ENCODE assay signal across 10 mouse cellular contexts in genomic region chr7:17066412-17066811, GRCm38 (mm10). TPM values are rescaled to one million over a fixed set of nuclear protein-coding genes. Genes with fewer than 3 reads are reported as not detected.
DNase-seq lines count a peak whose midpoint lies in the region; ATAC-seq lines count a peak whose summit lies in the region.
"Had no signal": no experiment of that assay in that cellular context is flagged by ENCODE, and none has a peak within 500 bp of the region (broad histone marks: within the 10 kb centered on the region; RNA-seq: fewer than 3 reads in every experiment).

No protein-coding gene starts in this region.

- H3K27ac ChIP-seq in intestine, embryonic 14.5 days (ENCODE audit: low read depth), result no peak overlapping the region
- no peak overlapping the region for H3K27ac ChIP-seq in intestine, embryonic 16.5 days (ENCODE audit: low read length)
- H3K27ac ChIP-seq in embryonic facial prominence, embryonic 10.5 days (replicated peaks), result no peak overlapping the region
- H3K27ac ChIP-seq: embryonic facial prominence, embryonic 12.5 days; neural tube, embryonic 12.5 days had no signal

- DNase-seq in intestine, embryonic 14.5 days (ENCODE audit: low spot score), result peak; percentile 98
- peak; percentile 92 for DNase-seq in adrenal gland, postnatal 10 days
- peak; percentile 79 for DNase-seq in embryonic facial prominence, embryonic 10.5 days (ENCODE audit: low spot score)
- peak; percentile 42 for DNase-seq in heart, postnatal 25 days (ENCODE audit: low spot score)
- DNase-seq in left cerebral cortex, postnatal 14 days (ENCODE audit: low spot score in 2 of 2), result peak; percentile 92 to 94
- peak; percentile 83 for DNase-seq in naive thymus-derived CD4-positive, alpha-beta T cell, adult 2 months (ENCODE audit: low read depth)
- peak; percentile 83 for DNase-seq in thymus, postnatal 14 days

- intact Hi-C loops in heart, postnatal 25 days (cut with DNase I), result loop anchor here (1.0 to 5.0 kb wide), 4 partner anchors 16 to 134 kb away; no protein-coding TSS in a partner anchor
- intact Hi-C loops in left cerebral cortex, postnatal 14 days (cut with DNase I), result loop anchor here (2.0 to 10.0 kb wide), 4 partner anchors 64 to 1808 kb away; partner anchors contain the start of gene Pglyrp1

- H3K9me3 ChIP-seq in intestine, embryonic 14.5 days (ENCODE audit: control insufficient read depth, low read length), result no peaks in the 10 kb centered on the region
- no peaks in the 10 kb centered on the region for H3K9me3 ChIP-seq in intestine, embryonic 16.5 days (ENCODE audit: control insufficient read depth, low read length)
- H3K9me3 ChIP-seq in embryonic facial prominence, embryonic 10.5 days, result no peaks in the 10 kb centered on the region
- H3K9me3 ChIP-seq: embryonic facial prominence, embryonic 12.5 days; neural tube, embryonic 12.5 days had no signal

- H3K4me2 ChIP-seq in intestine, embryonic 14.5 days (ENCODE audit: low read length), result no peak overlapping the region
- no peak overlapping the region for H3K4me2 ChIP-seq in intestine, embryonic 16.5 days (ENCODE audit: low read depth, low read length)
- H3K4me2 ChIP-seq: embryonic facial prominence, embryonic 12.5 days; neural tube, embryonic 12.5 days had no signal

- no peak for ATAC-seq in intestine, embryonic 14.5 days (replicated peaks; ENCODE audit: low FRiP score, low TSS enrichment, low read depth)
- ATAC-seq in intestine, embryonic 16.5 days, result no peak

- no peak overlapping the region for H3K9ac ChIP-seq in intestine, embryonic 14.5 days (ENCODE audit: low read length)
- no peak overlapping the region for H3K9ac ChIP-seq in intestine, embryonic 16.5 days (ENCODE audit: low read depth, low read length)
- H3K9ac ChIP-seq: embryonic facial prominence, embryonic 12.5 days; neural tube, embryonic 12.5 days had no signal

- no peaks in the 10 kb centered on the region for H3K36me3 ChIP-seq in intestine, embryonic 14.5 days (ENCODE audit: control insufficient read depth, insufficient read depth, low read length)
- H3K36me3 ChIP-seq in intestine, embryonic 16.5 days (ENCODE audit: control insufficient read depth, insufficient read depth, low read length), result no peaks in the 10 kb centered on the region
- H3K36me3 ChIP-seq in embryonic facial prominence, embryonic 10.5 days (replicated peaks), result no peaks in the 10 kb centered on the region
- H3K36me3 ChIP-seq: embryonic facial prominence, embryonic 12.5 days; neural tube, embryonic 12.5 days had no signal

- H3K27me3 ChIP-seq in intestine, embryonic 14.5 days (replicated peaks; ENCODE audit: control insufficient read depth, insufficient read depth, low read length), result no peaks in the 10 kb centered on the region
- H3K27me3 ChIP-seq in intestine, embryonic 16.5 days (replicated peaks; ENCODE audit: control insufficient read depth, insufficient read depth, low read length), result no peaks in the 10 kb centered on the region
- peaks cover 15% of the 10 kb centered on the region for H3K27me3 ChIP-seq in embryonic facial prominence, embryonic 10.5 days (replicated peaks; ENCODE audit: low read depth, poor library complexity, severe bottlenecking)
- H3K27me3 ChIP-seq: embryonic facial prominence, embryonic 12.5 days had no signal

- no peak overlapping the region for H3K4me3 ChIP-seq in intestine, embryonic 14.5 days (ENCODE audit: low read depth, low read length)
- H3K4me3 ChIP-seq in intestine, embryonic 16.5 days (ENCODE audit: low read length), result no peak overlapping the region
- H3K4me3 ChIP-seq in embryonic facial prominence, embryonic 10.5 days, result no peak overlapping the region
- H3K4me3 ChIP-seq: embryonic facial prominence, embryonic 12.5 days; neural tube, embryonic 12.5 days had no signal

- peaks cover 7% of the 10 kb centered on the region for H3K4me1 ChIP-seq in intestine, embryonic 14.5 days (replicated peaks; ENCODE audit: control insufficient read depth, insufficient read depth, low read length)
- H3K4me1 ChIP-seq in intestine, embryonic 16.5 days (ENCODE audit: control insufficient read depth, insufficient read depth, low read length), result peaks cover 11% of the 10 kb centered on the region
- peaks cover 16% of the 10 kb centered on the region for H3K4me1 ChIP-seq in embryonic facial prominence, embryonic 10.5 days

- WGBS in intestine, embryonic 14.5 days, result 3% methylated on average over 2 of the region's 2 CpGs
- 9% methylated on average over 2 of the region's 2 CpGs for WGBS in intestine, embryonic 16.5 days
- WGBS in embryonic facial prominence, embryonic 10.5 days, result 21% methylated on average over 2 of the region's 2 CpGs

RNA-seq across cellular contexts. Expression of gene Hif3a, which starts 4.2 kb away (rescaled TPM):
- polyA plus RNA-seq in intestine, embryonic 14.5 days (2014; fragmentation: Nextera tagmentation; extraction: Ambion mirVana), result 55.8 and 58.2 TPM in 2 replicates
- polyA plus RNA-seq in intestine, embryonic 16.5 days (2015; fragmentation: Nextera tagmentation; extraction: Ambion mirVana), result 72.7 and 87.8 TPM in 2 replicates
- total RNA-seq in adrenal gland, postnatal 10 days (2021), result 1 to 10 TPM; 4.9 to 6.7 TPM
- 5.6 and 5.7 TPM in 2 replicates for polyA plus RNA-seq in embryonic facial prominence, embryonic 10.5 days (2016; fragmentation: Nextera tagmentation; extraction: Ambion mirVana)
- 1 to 10 TPM; 1.8 to 1.9 TPM for total RNA-seq in heart, postnatal 25 days (2021)
- total RNA-seq in left cerebral cortex, postnatal 14 days (2021), result 10 to 100 TPM in 1 of 2 experiments, 1 to 10 TPM in 1; 8.3 to 16.0 TPM

RNA-seq across cellular contexts. Expression of gene Psg16, which starts 7.4 kb away (rescaled TPM):
- polyA plus RNA-seq in intestine, embryonic 14.5 days (2014; fragmentation: Nextera tagmentation; extraction: Ambion mirVana), result 0.11 and 0.36 TPM in 2 replicates
- 0.48 and 0.73 TPM in 2 replicates for polyA plus RNA-seq in intestine, embryonic 16.5 days (2015; fragmentation: Nextera tagmentation; extraction: Ambion mirVana)
- total RNA-seq in adrenal gland, postnatal 10 days (2021), result under 1 TPM; 0.30 to 0.42 TPM
- 0.09 and 0.10 TPM in 2 replicates for polyA plus RNA-seq in embryonic facial prominence, embryonic 10.5 days (2016; fragmentation: Nextera tagmentation; extraction: Ambion mirVana)
- under 1 TPM; 0.14 to 0.16 TPM for total RNA-seq in heart, postnatal 25 days (2021)
- 1 to 10 TPM; 3.8 to 4.2 TPM for total RNA-seq in left cerebral cortex, postnatal 14 days (2021)

RNA-seq across cellular contexts. Expression of gene Ppp5c, which starts 38.7 kb away (rescaled TPM):
- polyA plus RNA-seq in intestine, embryonic 14.5 days (2014; fragmentation: Nextera tagmentation; extraction: Ambion mirVana), result 101 and 103 TPM in 2 replicates
- 83.7 and 88.3 TPM in 2 replicates for polyA plus RNA-seq in intestine, embryonic 16.5 days (2015; fragmentation: Nextera tagmentation; extraction: Ambion mirVana)
- 10 to 100 TPM; 81.5 to 90.1 TPM for total RNA-seq in adrenal gland, postnatal 10 days (2021)
- polyA plus RNA-seq in embryonic facial prominence, embryonic 10.5 days (2016; fragmentation: Nextera tagmentation; extraction: Ambion mirVana), result 138 and 146 TPM in 2 replicates
- total RNA-seq in heart, postnatal 25 days (2021), result 100 to 1,000 TPM in 1 of 2 experiments, 10 to 100 TPM in 1; 97.5 to 102 TPM
- total RNA-seq in left cerebral cortex, postnatal 14 days (2021), result 100 to 1,000 TPM; 182 to 185 TPM

Comparison
In these comparisons a context has a peak if more than half of its experiments do, and no peak if none do; other contexts are left out.
1. DNase-seq: peak in every context shown above with its lines; median percentile 98 in intestine, embryonic 14.5 days; 93 in left cerebral cortex, postnatal 14 days; 92 in adrenal gland, postnatal 10 days; 83 in naive thymus-derived CD4-positive, alpha-beta T cell, adult 2 months; 83 in thymus, postnatal 14 days; 79 in embryonic facial prominence, embryonic 10.5 days; 42 in heart, postnatal 25 days.